Mouse (Mus musculus) right cerebral cortex, adult 2 months (tissue): ENCODE data around the gene Exd1.
"Not testable (repeated sequence)": the region's sequence is repeated elsewhere in the genome, so short reads cannot be mapped to it uniquely, and the experiment has no call there.

Experiments used
- DNase-seq, 2 experiments: peaks; one replicate each; pipeline ENCODE4 v3.0.0; 2021 to 2022; ENCODE audit warnings: low spot score in 2 of 2

Exd1 gene

DNA sequence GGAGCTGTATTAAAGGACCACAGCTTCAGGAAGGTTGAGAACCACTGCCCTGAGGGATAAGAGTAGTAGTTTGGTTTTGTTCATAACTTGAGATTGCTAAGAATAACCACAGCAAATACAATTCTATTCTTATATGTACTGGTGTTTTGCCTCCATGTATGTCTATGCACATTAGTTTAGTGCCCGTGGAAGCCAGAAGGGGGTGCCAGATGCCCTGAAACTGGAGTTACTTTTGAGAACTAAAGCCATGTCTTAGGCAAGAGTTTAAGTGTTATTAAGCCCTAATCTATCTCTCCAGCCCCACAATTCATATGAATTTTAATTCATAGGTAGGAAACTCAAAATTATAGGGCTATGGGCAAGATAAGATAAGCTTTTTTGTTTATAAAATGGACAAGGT lies 5.3 kb downstream of the Exd1 start:
- DNase-seq: peak; percentile 58 to 63

DNA sequence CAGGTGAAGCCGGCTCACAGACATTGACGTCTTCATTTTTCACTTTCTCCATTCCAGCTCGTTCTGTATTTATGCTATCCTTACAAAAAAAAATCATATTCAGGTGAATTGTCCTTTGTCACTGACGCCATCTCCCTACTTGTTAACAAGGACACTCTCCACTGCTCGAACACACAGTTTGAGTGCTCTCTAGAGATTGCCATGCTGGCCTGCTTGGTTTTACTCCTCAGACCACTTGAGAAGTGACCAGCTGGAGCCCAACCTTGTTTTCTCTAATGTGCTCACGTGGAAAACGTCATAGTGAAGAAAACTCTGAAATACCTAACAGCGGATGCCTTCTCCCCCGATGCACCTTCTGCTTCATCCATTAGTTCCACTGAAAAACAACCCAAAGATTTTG lies 8.6 kb downstream of the Exd1 start:
- no peak for DNase-seq

DNA sequence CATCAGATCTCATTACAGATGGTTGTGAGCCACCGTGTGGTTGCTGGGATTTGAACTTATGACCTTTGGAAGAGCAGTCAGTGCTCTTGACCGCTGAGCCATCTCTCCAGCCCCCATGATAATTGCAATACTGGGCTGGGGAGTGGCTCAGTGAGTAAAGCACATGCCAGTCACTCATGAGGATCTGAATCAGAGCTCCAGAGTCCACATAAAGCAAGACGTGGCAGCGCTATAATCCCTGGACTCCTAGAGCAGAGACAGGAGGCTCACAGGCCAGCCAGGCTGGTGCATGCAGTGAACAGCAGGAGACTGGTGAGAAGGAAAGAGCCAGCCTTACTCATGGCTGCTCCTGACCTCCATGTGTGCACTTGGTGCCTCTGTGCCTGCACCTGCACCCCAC lies 22.0 kb downstream of the Exd1 start:
- DNase-seq: no peak

DNA sequence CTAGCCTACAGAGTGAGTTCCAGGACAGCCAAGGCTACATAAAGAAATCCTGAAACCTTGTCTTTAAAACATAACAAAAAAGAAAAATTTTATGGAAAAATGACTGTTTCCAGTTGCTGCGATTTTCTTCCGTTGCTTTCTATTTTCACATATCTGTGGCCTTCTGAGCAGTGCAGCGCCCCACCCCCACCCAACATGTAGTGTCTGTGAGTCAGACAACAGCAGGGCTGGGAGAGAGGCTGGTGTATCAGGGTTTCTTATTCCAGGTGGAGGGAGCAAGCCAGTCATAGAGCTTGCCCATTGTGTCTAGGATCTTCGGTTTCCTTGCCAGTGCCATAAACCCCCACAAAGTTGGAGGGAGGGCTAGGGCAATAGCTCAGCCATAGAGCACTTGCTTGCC lies 23.6 kb downstream of the Exd1 start:
- DNase-seq: no peak

DNA sequence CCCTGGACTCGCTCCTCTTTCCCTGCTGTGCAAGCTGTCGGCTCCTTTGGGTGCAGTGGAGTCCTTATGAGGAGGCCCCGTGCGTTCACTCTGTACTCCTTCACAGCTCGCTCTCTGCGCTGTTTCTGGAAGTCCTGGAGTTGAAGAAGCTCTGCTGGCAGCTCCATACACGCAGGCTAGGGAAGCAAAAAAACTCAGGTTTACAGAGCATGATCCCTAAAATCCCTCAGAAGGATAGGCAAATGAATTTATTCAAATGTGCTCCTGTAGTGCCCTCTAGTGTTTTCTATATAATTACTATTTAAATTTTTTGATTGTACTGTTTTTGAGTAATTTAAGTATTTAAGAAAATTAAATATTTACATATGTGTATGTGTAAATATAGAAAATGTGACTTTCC lies 26.9 kb downstream of the Exd1 start:
- peak; percentile 13 to 15 for DNase-seq

DNA sequence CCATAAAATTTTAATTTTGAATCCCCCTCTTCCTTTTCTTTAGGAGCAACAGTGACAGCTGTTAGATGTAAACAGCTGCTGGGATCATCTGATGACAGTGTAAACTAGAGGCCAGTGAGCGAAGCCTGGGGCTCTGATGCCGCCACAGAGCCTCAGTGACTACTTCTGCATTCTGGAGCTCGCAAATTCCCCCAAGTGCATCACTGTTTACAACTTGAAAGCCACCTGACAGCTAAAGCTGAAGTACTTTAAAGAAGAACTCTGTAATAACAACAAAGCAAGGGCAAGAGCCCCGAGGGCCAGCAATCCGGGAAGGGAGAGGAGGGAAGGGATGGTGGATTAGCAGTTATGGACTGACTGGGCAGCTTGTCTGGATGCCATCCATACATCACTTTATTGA lies 30.6 kb downstream of the Exd1 start:
- no peak for DNase-seq

DNA sequence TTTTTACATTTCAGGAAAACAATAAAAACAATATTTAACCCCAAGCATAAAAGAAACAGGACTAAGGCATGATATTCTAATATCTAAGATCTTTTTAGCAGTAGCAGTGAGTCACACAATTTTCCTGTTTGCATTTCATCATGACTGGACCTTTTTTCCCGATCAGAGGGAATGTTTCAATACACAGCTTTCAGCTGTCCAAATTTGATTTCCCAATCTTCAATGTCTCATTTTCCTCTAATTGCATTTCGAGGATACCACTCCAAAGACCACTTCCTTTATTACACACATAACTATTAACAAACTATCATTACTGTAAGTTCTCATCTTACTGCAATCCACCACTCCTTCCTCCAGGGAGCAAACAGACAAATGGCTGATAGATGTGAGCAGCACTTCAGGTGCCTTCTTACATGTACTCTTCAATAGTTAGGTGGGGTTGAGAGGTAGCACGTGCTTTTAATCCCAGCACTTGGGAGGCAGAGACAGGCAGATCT lies 33.4 kb downstream of the Exd1 start:
- no peak for DNase-seq

DNA sequence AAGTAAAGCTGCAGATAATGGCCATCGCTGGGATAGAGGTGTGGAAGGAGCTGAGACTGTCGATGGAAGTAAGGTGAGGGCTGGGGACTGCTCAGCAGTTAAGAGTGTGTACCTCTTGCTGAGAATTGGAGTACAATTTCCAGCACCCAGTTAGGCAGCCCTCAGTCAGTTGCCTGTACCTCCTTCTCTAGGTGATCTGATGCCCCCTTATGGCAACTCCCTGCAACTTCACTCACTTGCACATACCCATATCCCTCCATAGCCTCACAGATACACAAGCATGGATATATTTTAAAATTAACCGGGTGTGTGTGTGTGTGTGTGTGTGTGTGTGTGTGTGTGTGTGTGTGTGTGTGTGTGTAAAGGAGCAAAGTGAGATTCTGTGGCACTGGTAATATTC lies 35.1 kb downstream of the Exd1 start:
- DNase-seq: no peak

DNA sequence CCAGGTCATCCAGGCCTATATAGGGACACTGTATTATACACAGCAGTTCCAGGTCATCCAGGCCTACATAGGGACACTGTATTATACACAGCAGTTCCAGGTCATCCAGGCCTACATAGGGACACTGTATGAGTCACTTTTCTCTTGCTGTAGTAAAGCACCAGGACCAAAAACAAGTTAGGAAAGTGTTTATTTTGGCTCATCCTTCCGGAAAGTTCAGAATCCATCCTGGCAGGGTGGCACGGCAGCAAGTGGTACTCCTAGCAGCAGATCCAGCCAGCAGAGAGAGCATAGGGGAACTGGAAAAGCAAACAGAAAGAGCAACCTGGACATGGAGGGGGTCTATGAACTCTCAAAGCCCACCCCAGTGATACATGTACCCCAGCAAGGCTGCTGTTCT lies 36.6 kb downstream of the Exd1 start:
- no peak for DNase-seq

DNA sequence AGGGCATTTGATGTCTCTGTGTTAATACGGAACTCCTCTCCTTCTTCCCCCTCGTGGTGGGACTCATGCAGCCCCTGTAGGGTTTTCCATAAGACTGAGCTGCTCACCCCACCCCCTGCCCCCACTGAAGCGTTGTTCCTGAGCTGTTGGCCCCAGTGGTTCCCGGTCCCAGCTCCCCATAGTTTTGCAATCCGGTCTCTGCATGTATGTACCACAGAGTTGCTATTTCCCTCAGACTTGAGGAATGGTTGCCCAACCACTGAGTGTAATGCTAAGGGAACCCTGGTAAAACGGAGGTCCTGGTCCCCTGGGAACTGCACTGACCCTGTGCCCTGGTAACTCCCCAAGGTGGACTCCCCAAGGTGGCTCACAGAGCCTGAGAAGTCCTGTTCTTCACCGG lies 38.9 kb downstream of the Exd1 start:
- not testable (repeated sequence) for DNase-seq

DNA sequence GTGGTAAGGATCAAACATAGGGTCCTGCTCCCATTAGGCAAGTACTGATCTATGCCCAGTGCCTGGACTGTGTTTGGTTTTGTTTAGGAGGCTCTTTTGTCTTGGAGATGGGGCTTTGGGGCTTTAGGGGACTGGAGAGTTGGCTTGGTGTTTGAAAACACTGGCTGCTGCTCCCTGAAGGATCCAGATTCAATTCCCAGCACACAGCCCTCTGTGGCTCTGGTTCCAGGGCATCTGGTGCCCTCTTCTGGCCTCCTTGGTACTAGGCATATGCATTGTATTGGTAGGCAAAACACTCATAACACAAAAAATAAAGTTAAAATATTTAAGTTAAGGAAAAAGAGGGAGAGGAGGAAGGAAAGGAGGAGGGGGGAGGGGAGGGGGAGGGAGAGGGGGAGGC lies 40.3 kb downstream of the Exd1 start:
- no peak for DNase-seq

DNA sequence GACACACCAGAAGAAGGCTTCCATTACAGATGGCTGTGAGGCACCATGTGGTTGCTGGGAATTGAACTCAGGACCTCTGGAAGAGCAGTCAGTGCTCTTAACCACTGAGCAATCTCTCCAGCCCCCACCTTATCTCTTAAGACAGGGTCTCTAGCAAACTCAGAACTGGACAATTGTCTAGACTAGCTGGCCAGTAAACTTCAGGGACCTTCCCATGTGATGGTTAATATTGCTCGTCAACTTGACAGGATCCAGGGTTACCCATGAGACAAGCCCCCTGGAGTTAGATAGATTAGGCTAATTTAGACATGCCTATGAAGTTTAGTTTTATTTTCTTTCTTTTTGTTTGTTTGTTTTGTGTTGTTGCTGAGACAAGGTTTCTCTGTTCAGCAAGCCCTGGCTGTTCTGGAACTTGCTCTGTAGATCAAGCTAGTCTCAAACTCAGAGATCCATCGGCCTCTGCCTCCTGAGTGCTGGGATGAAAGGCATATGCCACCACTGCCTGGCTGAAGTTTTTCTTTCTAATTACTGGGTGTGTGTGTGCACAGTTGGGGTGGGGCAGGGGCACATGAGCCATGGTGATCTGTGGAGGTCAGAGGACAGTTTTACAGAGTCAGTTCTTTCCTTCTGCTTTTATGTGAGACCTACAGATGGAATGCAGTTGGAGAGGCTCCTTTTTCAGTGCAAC lies 46.3 kb downstream of the Exd1 start:
- no peak for DNase-seq

DNA sequence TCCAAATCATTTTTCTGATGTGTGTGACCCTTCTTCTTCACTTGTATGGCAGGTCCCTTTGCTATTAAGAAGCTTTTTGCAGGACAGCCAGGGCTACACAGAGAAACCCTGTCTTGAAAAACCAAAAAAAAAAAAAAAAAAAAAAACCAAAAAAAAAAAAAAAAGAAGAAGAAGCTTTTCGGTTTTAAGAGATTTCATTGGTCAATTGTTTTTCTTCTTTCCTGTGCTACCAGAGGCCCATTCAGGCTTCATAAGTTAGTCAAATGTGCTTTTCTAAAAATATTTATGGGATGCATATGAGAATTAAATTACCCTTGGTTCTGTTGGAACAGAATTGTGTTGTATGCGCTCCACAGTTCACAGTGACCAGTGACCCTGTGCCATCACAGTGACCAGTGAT lies 48.6 kb downstream of the Exd1 start:
- DNase-seq: no peak

DNA sequence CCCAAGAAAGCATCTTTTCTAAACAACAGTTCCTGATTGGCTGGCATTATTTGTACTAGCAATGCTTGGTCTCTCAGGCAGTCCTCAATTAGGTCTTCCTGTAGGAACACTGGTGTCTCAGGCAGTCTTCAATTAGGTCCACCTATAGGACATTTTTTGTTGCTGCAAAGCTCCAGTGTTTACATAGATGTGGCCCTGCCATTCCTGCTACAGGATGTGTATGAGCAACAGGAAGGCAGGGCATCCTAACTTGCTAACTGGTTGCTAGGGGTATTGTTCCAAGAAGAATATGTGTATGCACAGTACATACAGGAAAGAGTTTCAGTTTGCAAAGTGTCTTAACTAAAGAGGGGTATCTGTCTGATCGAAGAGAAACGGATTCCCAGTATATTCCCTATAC lies 51.3 kb downstream of the Exd1 start:
- DNase-seq: no peak

DNA sequence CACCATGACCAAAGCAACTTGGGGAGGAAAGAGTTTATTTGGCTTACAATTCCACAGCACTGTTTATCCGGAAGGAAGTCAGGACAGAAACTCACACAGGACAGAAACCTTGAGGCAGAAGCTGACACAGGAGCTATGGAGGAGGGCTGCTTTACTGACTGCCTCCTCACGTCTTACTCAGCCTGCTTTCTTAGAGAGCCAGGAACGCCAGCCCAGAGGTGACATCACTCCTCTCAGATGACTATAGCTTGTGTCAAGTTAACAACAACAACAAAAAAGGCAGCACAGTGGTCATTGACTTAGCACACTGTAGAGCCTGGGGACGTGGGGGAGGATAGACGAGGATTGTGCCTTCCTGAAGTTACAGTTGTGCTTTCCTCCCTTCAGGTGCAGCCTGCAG lies 55.5 kb downstream of the Exd1 start:
- DNase-seq: no peak

DNA sequence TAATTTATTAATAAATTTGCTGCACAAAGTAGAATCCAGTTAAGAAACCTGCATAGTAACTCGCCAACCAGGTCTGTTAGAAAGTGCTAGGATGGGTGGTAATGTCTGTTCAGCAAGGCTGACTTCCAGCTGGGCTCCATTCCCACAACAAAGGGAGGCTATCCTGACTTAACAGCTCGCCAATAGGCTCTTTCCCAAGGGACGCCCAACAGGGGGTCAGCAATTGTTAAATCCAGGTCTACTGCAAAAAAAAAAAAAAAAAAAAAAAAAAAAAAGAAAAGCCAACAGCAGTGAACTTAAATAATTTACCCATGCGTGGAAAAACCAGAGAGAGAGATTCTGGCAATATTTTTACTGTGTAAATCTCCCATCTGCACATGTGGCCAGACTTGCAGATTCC lies 60.9 kb downstream of the Exd1 start:
- DNase-seq: no peak

DNA sequence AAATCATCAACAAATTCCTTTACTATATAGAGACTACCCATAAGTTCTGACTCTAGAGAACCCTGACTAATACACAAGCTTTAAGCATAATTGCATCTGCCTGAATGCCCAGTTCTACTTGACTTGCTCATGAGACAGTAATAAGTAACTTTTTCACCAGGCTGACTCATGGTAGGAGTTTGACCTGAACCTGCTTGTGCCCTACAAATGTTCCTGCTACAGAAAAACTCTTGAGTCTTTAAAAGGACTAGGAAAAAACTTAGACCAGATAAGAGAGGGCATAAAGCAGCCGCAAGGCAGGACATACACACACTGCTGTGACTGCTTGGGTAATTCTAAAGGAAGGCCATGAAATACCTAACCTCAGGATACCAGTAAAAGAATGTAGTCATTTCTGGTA lies 65.1 kb downstream of the Exd1 start:
- DNase-seq: no peak

DNA sequence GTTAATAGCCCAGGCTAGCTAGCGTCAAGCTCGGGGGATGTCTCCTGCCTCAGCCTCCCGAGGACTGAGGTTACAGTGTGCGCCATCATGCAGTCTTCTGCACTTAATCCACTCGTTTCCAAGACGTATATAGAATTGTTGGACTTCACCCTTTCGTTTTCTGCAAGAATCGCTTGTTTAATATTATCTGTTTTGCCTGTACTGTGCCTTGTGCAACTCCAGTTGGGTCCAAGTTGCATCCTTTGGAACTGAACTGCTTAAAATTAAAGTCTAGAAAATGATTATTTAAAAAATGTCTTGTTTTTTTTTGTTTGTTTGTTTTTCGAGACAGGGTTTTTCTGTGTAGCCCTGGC lies 69.1 kb downstream of the Exd1 start:
- DNase-seq: no peak

DNA sequence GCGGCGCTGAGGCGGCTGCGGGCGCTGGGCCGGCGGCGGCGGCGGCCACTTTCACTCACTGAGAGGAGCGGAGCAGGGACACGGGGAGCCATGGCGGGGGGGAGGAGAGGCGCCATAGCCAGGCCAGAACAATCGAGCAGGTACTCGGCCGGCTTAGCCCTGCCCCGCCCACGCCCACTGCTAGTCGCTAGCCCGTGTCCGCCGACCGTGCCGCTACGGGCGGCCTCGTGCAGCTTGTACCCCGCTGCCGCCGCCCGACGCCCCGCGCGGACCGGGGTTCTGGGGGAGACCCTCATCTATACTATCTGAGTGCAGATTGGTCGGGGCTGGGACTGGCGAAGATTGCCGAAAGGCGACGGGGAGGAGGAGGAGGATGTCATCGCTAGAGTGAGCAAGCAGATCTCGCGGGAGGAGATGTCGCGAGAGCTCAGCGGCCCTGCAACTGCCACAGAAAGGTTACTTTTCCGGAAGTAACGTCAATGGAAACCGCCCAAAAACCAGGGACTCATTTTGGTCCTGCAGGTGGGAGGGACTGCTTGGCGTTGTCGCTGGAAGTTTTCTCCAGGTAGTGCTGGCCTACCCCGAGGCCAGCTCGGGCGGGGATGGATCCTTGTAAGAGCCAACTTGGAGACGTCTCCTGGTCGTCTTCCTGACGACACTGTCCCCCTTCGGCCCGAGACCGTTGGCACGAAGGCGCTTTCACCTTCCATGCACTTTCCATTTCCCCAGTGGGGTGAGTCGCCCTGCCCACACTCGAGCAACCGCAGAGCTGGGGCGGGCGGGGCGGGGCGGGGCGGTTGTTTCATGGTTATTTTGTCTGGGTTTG lies 69.6 kb downstream of the Exd1 start, which contains the start of gene Ino80:
Ino80 (minus strand) TSS at position 117 of the 826 bp plus-strand sequence.
- peak; percentile 99 for DNase-seq

DNA sequence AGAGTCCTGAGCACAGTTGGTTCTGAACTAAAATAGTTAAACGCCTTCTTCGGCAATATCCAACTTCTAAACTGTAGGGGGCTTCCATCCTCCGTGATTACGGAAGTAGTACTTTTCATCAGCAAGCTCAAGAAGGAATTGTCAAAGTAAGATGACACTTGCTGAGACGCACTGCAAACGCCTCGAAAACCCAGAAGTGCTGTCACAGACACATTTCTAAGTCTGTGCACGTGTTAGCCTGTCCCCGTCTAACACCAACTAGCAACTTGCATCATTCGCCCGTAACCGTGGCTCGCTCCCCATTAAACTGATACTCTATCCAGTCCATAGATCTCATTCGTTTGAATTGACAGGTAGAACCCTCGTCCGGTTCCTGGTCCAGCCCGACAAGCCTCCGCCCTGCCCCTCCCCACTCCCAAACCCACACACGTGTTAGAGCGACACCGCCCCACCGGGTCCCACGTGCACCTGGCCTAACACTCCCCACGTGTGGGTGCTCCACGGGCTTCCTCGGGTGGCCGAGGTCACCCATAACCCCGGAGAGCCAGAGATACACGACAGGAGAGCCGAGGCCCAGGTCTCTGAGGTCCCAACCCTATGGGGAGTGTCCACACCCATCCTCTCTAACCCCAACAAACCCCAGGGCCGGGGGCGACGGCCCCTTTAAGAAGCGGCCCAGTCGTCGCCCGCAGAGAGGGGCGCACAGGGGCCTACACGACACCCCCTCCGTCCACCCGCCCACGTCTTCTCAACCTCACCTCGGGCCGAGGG lies 70.6 kb downstream of the Exd1 start:
- DNase-seq: peak; percentile 59 to 70

DNA sequence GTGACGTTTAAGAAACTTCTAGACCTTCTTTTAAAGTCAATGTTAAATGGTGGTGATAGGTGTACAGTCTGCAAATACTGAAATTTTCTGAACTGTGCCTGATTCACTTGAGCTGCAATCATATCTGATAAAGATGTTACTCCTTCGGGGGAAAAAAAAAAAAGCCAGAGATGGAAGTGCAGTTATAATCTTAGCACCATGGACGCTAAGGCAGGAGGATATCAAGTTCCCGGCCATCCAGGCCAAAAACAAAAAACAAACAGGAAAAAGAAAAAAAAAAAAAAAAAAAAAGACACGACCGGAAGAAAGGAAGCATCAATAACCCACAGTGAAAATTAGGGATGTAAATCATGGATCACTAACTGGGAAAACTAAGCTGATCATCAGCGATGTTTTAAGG lies 71.3 kb downstream of the Exd1 start:
- no peak for DNase-seq
